Mouse (Mus musculus) neural tube, embryonic 15.5 days (tissue): ENCODE measurements around the gene Syap1. TPM values are rescaled to one million over a fixed set of nuclear protein-coding genes. Genes with fewer than 3 reads are reported as not detected.
"Not testable (repeated sequence)": the region's sequence is repeated elsewhere in the genome, so short reads cannot be mapped to it uniquely, and the experiment has no call there.

Experiments
- ATAC-seq: fragments of 200-750 bp; cut with Nextera tagmentation; 2 replicates; pipeline ENCODE4 v1.8.0; 2017; ENCODE audit warnings: mild to moderate bottlenecking, moderate TSS enrichment, moderate library complexity; ENCODE audit not compliant: low FRiP score
- H3K27ac ChIP-seq: fragments of 300-500 bp; sonication (generic); replicated peaks from 2 replicates; pipeline ENCODE4 v1.5.1; 2015; ENCODE audit warnings: mild to moderate bottlenecking, inconsistent platforms
- H3K27me3 ChIP-seq: fragments of 300-500 bp; sonication (generic); replicated peaks from 2 replicates; pipeline ENCODE4 v1.6.1; 2015; ENCODE audit warnings: inconsistent platforms
- H3K36me3 ChIP-seq: fragments of 300-500 bp; sonication (generic); 2 replicates; pipeline ENCODE4 v1.6.1; 2015; ENCODE audit warnings: inconsistent platforms
- H3K4me1 ChIP-seq: fragments of 300-500 bp; sonication (generic); 2 replicates; pipeline ENCODE4 v1.6.1; 2015; ENCODE audit warnings: inconsistent platforms
- H3K4me2 ChIP-seq: fragments of 300-500 bp; sonication (generic); 2 replicates; pipeline ENCODE4 v1.6.1; 2015; ENCODE audit warnings: inconsistent platforms, mild to moderate bottlenecking, moderate library complexity
- H3K4me3 ChIP-seq: fragments of 300-500 bp; sonication (generic); replicated peaks from 2 replicates; pipeline ENCODE4 v1.5.1; 2015; ENCODE audit warnings: mild to moderate bottlenecking, inconsistent platforms
- H3K9ac ChIP-seq: fragments of 300-500 bp; sonication (generic); replicated peaks from 2 replicates; pipeline ENCODE4 v1.6.1; 2015; ENCODE audit warnings: mild to moderate bottlenecking, inconsistent platforms
- H3K9me3 ChIP-seq: fragments of 300-500 bp; sonication (generic); replicated peaks from 2 replicates; pipeline ENCODE4 v1.6.1; 2016; ENCODE audit warnings: inconsistent platforms
- WGBS: fragments of 180-500 bp; shearing (Covaris S2); methylation state at CpG from one replicate; pipeline ENCODE4 v1.1.7; 2015; ENCODE audit warnings: mixed read lengths; 5-methylcytosine and 5-hydroxymethylcytosine counted together
- polyA plus RNA-seq: library from polyadenylated mRNA; unstranded; fragments of >200 nt; fragmentation: Nextera tagmentation; extraction: Ambion mirVana; gene quantifications from 2 replicates; pipeline ENCODE4 v1.2.1, GENCODE M21; 2015

Syap1 gene
- polyA plus RNA-seq, 1 experiment from 2014 or later = 31.3 TPM

DNA sequence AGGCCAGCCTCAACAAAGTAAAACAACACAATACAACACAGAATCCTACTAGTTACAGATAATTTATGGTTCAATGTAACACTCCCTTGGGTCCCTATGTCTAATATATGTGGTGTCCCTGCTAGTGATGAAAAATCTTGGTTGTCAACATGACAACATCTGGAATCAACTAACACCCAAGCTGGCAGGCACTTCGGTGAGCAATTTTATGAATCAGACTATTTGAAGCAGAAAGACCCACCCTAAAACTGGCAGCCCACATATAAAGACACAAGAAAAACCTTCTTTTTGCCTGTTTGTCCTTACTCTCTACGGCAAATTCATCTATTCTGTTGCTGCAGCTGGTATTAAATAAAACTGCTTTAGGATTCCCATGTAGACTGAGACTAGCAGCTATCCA is 14.5 kb downstream of the Syap1 start:
- no peaks in the 10 kb centered on the region for H3K27me3 ChIP-seq
- no peak for ATAC-seq
- WGBS = 96% methylated on average over 2 of the region's 2 CpGs
- no peaks in the 10 kb centered on the region for H3K9me3 ChIP-seq
- no peaks in the 10 kb centered on the region for H3K4me1 ChIP-seq
- no peak overlapping the region for H3K9ac ChIP-seq
- no peak overlapping the region for H3K4me2 ChIP-seq
- peaks cover 8% of the 10 kb centered on the region; the same call in 1 of the 2 replicates for H3K36me3 ChIP-seq
- no peak overlapping the region for H3K27ac ChIP-seq
- H3K4me3 ChIP-seq = no peak overlapping the region

DNA sequence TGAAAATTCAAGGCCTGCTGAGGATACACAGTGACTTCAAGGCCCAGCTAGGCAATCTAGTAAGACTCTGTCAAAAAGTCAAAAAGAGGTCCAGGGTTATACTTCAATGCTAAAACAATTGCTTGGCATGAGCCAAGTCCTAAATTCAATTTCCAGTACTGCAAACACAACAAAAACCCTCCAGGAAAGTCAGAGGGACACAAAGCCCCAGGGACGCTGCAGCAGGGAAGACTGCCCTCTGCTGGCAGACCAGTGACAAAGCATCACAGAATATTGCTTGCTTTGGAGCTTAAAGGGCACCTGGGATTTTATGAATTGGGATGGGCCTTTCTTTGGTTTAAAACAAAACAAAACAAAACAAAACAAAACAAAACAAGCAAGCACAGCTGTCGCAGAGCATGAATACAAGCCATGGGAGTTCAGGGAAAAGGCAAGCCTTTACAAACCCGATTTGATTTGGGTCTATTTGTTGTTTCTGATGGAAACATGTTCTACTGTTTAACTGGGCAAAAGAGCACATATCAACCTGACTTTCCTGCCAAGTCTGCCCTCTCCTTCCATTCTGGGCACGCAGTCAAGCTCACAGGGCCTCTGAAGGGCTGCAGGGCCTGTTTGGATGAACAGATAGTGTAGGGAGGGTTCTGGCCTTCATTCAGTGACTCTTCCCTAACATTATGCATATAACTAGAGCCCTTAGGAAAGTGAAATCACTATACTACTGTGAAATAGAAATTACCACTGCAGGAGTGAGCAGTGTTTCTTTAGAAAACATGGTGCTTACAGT is 16.3 kb downstream of the Syap1 start:
- peaks cover 2% of the 10 kb centered on the region; the same call in 1 of the 2 replicates for H3K36me3 ChIP-seq
- no peaks in the 10 kb centered on the region for H3K9me3 ChIP-seq
- H3K4me1 ChIP-seq = no peaks in the 10 kb centered on the region
- 43% methylated on average over 4 of the region's 4 CpGs for WGBS
- no peaks in the 10 kb centered on the region for H3K27me3 ChIP-seq
- H3K9ac ChIP-seq = no peak overlapping the region
- ATAC-seq = no peak
- H3K27ac ChIP-seq = no peak overlapping the region
- H3K4me2 ChIP-seq = no peak overlapping the region
- H3K4me3 ChIP-seq = no peak overlapping the region

DNA sequence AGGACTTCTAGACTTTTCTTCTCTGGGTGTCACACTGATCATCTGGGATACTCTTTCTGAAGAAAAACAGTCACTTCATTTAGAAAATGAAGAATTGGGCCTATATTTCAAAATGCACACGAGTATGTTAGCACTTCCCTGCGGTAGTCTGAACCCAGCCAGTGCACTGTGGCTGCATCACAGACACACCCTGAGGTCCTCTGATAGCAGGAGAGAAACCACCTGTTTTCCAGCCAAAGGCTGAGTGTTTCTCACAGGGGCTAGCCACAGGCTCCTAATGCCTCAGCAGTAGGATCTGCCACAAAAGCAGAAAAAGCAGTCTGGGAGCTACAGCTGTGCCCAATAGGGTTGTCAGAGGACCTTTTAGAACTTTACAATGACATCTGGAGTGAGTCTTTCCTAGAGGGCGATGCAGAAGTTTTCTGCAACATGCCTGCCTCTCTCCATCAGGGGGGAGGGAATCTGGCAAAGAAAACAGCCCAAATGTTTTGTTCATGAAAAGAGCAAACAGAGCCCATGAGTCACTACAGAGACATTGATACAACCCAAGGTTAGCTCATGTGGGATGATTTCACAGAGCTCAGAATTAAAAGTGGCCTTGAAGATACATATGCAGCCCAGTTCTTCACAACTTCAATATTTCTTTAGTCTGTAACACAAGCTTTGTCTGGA is 19.8 kb downstream of the Syap1 start:
- 82% methylated on average over 3 of the region's 3 CpGs for WGBS
- ATAC-seq = no peak
- no peak overlapping the region for H3K9ac ChIP-seq

DNA sequence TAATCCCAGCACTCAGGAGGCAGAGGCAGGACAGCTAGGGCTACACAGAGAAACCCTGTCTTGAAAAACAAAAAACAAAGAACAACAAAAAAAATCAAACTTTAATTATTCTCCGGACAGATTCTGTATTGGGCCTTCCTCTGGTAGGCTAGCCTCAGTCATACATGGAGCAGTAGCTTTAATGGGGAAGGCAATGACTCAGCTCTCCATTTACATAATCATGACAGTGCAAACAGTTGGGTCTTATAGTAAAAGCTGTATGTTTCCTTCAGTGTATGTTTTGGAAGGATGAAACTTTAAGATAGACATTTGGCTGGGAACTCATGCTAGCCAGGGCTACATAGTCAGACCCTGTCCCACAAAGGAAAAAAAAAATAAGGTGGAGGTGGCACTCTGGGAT is 39.6 kb downstream of the Syap1 start:
- no peak for ATAC-seq
- WGBS = 100% methylated on average over 1 of the region's 1 CpGs
- H3K9ac ChIP-seq = no peak overlapping the region
- H3K4me3 ChIP-seq = no peak overlapping the region
- H3K4me1 ChIP-seq = no peaks in the 10 kb centered on the region
- no peak overlapping the region for H3K4me2 ChIP-seq
- no peaks in the 10 kb centered on the region for H3K27me3 ChIP-seq
- H3K27ac ChIP-seq = no peak overlapping the region
- no peaks in the 10 kb centered on the region for H3K9me3 ChIP-seq
- no peaks in the 10 kb centered on the region for H3K36me3 ChIP-seq

More for the DNA sequence above, 19.8 kb downstream of the Syap1 start:
- Histone ChIP-seq H3K36me3 (peaks cover 5% of the 10 kb centered on the region), H3K27me3 (no peaks in the 10 kb centered on the region), H3K4me1 (no peaks in the 10 kb centered on the region), H3K4me3 (no peak overlapping the region), H3K4me2 (no peak overlapping the region), H3K27ac (no peak overlapping the region), H3K9me3 (no peaks in the 10 kb centered on the region)

DNA sequence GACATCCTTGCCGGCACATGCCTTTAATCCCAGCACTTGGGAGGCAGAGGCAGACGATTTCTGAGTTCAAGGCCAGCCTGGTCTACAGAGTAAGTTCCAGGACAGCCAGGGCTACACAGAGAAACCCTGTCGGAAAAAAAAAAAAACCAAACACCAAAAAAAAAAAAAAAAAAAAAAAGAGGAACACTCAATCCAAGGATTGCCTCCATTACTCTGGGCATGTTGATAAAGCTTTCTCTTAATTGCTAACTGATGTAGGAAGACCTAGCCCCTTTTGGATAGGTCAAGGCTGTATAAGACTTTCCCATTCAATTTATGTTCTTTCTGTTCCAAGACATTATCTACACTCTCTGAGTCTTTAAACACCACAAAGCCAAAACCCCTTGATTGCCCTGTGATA is 42.7 kb downstream of the Syap1 start:
- H3K27ac ChIP-seq = no peak overlapping the region
- H3K4me1 ChIP-seq = no peaks in the 10 kb centered on the region
- H3K4me2 ChIP-seq = no peak overlapping the region
- H3K9ac ChIP-seq = no peak overlapping the region
- no peaks in the 10 kb centered on the region for H3K27me3 ChIP-seq
- WGBS = 93% methylated on average over 3 of the region's 3 CpGs
- ATAC-seq = no peak
- no peak overlapping the region for H3K4me3 ChIP-seq
- H3K36me3 ChIP-seq = no peaks in the 10 kb centered on the region
- H3K9me3 ChIP-seq = no peaks in the 10 kb centered on the region

DNA sequence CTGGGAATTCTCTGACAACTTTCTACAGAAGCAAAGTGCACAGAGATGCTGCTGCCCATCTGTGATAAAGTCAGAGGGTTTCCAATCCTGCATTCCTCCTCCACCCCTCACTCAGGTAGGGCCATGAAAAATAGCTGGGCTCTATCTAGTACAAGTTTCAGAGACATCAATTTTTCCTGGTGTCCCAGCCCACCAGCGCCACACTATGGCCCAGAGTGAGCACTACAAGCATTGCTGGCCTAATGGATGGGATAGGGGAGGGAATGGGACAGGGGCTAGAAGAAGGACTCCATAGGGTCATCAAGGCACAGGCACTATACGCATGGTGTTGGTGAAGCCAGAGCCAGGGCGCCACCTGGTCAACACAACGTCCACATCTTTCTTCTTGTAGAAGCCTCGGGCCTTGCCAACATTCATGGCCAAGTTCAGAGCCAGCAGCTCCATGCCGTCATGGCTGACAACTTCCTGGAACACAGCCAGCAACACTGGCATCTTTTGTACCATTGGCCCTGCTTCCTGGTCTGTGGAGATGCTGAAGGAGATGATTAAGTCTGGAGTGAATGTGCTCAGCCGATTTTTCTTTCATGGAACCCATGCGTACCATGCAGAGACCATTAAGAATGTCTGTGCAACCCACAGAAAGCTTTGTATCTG is 43.7 kb downstream of the Syap1 start:
- Histone ChIP-seq H3K9me3 (no peaks in the 10 kb centered on the region), H3K27me3 (no peaks in the 10 kb centered on the region), H3K4me3 (no peak overlapping the region), H3K9ac (no peak overlapping the region), H3K27ac (no peak overlapping the region), H3K4me1 (no peaks in the 10 kb centered on the region), H3K36me3 (no peaks in the 10 kb centered on the region), H3K4me2 (no peak overlapping the region)
- 73% methylated on average over 8 of the region's 8 CpGs for WGBS
- no peak for ATAC-seq

DNA sequence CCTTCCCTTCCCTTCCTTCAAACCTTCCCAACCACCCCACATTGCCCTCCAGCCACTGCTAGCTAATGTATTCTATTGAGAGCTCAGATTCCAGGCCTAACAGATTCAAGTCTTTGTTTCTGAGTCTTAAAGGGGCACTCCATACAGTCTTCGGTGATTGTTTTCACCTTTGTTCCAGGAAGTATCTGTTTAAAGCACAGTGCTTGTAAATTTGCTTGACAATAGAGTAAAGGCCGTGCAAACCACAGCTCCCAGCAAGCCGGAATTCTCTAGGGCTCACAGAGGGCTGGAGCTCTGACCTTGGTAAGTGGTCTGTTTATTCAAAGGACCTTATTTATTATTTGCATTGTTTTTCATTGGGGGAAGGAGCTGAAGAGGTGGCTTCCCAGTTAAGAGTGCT is 56.1 kb downstream of the Syap1 start:
- Histone ChIP-seq H3K4me2 (no peak overlapping the region), H3K27me3 (0 out of 2 replicates have a peak, but pooled peaks cover 3% of the 10 kb centered on the region), H3K4me3 (no peak overlapping the region), H3K27ac (no peak overlapping the region), H3K9ac (no peak overlapping the region), H3K9me3 (no peaks in the 10 kb centered on the region), H3K36me3 (no peaks in the 10 kb centered on the region), H3K4me1 (no peaks in the 10 kb centered on the region)
- no peak for ATAC-seq
- 16% methylated on average over 3 of the region's 3 CpGs for WGBS

DNA sequence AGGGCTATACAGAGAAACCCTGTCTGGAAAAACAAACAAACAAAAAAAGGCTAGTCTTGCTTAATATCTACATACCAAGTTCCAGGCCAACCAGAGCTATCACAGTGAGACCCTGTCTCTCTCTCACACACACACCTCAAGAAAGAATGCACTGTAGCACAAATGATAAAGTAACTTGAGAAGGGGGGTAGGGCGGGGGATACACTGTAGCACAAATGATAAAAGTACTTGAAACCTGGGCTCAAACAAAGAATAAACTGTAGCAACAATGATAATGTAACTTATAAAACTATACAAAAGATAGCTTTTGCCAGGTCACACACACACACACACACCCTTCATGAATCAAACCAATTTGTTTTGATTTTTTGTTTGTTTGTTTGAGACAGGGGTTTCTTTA is 56.7 kb downstream of the Syap1 start:
- Histone ChIP-seq H3K4me2 (no peak overlapping the region), H3K27me3 (0 out of 2 replicates have a peak, but pooled peaks cover 3% of the 10 kb centered on the region), H3K36me3 (no peaks in the 10 kb centered on the region), H3K9me3 (no peaks in the 10 kb centered on the region), H3K9ac (no peak overlapping the region), H3K27ac (no peak overlapping the region), H3K4me1 (no peaks in the 10 kb centered on the region), H3K4me3 (no peak overlapping the region)
- no peak for ATAC-seq
- 73% methylated on average over 1 of the region's 1 CpGs for WGBS

DNA sequence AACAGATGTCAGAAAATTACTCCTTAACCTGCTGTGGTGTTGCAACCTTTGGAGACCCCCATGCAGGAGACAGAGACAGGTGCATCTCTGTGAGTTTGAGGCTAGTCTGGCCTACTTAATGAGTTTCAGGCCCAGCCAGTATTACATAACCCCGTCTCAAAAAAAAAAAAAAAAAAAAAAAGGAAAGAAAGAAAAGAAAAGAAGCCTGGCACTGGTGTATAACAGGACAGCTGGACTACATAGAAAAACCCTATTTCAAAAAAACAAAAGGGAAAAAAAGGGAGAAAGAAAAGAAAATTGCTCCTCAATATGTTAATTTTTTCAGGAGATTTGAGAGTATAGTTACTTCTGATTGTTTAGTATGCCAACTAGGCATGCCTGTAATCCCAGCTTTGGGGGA is 57.2 kb downstream of the Syap1 start:
- H3K9ac ChIP-seq = no peak overlapping the region
- 0 out of 2 replicates have a peak, but pooled peaks cover 3% of the 10 kb centered on the region for H3K27me3 ChIP-seq
- no peak for ATAC-seq
- 29% methylated on average over 1 of the region's 1 CpGs for WGBS
- no peaks in the 10 kb centered on the region for H3K4me1 ChIP-seq
- H3K27ac ChIP-seq = no peak overlapping the region
- H3K36me3 ChIP-seq = no peaks in the 10 kb centered on the region
- H3K4me2 ChIP-seq = no peak overlapping the region
- no peak overlapping the region for H3K4me3 ChIP-seq
- no peaks in the 10 kb centered on the region for H3K9me3 ChIP-seq

DNA sequence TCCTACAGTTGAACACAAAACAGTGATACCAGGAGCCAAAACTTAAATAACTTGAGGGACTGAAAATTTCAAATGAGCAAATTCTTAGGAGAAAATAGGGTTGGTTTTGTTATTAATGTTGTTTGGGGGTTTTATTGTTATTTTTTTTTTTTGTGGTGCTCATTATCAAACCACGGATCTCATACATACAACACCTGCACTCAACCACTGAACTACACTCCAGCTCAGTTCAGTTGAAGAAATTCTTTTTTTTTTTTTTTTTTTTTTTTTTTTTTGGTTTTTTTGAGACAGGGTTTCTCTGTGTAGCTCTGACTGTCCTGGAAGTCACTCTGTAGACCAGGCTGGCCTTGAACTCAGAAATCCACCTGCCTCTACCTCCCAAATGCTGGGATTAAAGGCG is 57.9 kb downstream of the Syap1 start:
- 61% methylated on average over 2 of the region's 2 CpGs for WGBS
- not testable (repeated sequence) for H3K4me1 ChIP-seq, H3K9ac ChIP-seq, H3K27me3 ChIP-seq, ATAC-seq, H3K4me2 ChIP-seq, H3K9me3 ChIP-seq, H3K4me3 ChIP-seq, H3K27ac ChIP-seq, H3K36me3 ChIP-seq

DNA sequence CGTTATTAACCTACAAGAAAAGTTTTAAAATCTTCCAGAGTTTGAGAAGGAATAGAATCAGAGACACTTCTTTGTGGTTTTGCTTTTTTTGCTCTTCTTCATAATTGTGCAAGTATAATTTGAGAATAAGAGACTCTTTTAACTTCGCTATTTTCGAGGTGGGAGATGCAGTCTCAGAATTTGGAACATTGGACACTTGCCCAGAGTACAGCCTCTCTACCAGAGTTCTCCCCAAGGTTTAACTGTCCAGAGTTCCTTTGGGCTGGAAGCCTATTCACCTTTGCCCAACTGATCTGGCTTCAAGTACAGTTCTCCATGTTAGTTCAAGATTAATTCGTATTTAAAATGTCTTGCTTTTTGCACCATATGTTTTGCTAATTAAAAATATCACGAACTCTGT is 58.5 kb downstream of the Syap1 start:
- ATAC-seq = no peak
- no peaks in the 10 kb centered on the region for H3K36me3 ChIP-seq
- 0 out of 2 replicates have a peak, but pooled peaks cover 3% of the 10 kb centered on the region for H3K27me3 ChIP-seq
- no peak overlapping the region; the same call in 1 of the 2 replicates for H3K27ac ChIP-seq
- H3K9ac ChIP-seq = no peak overlapping the region
- peak overlapping the region; percentile 43 for H3K4me2 ChIP-seq
- WGBS = 34% methylated on average over 5 of the region's 5 CpGs
- H3K4me3 ChIP-seq = peak overlapping the region; percentile 57
- no peaks in the 10 kb centered on the region for H3K9me3 ChIP-seq
- H3K4me1 ChIP-seq = no peaks in the 10 kb centered on the region
